In the genomic region with DNA sequence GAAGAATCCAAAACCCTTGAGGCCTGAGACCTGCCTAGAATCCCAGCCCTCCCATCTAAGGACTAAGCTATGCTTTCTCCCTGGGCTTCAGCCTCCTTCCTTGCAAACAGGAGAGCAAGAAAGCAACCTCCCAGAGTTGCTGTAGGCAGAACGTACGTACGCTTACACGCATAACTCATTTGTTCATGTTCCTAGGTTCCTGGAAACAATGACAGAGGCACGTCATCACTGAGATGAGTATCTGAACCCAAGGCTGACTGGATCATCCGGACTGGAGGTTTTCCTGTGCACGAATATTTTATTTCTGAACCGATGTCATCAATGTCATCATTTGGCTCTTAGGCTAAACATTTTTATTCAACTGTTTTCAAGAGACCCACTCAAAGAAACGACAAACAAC, we compare ENCODE assay signal across 11 mouse cellular contexts. TPM values are rescaled to one million over a fixed set of nuclear protein-coding genes. Genes with fewer than 3 reads are reported as not detected.
DNase-seq lines count a peak whose midpoint lies in the region; ATAC-seq lines count a peak whose summit lies in the region.
"Had no signal": no experiment of that assay in that cellular context is flagged by ENCODE, and none has a peak within 500 bp of the region (broad histone marks: within the 10 kb centered on the region; RNA-seq: fewer than 3 reads in every experiment).

No protein-coding gene starts in this region.

- H3K27ac ChIP-seq in hindbrain, embryonic 14.5 days, result no peak overlapping the region
- no peak overlapping the region for H3K27ac ChIP-seq in hindbrain, embryonic 12.5 days
- no peak overlapping the region for H3K27ac ChIP-seq in midbrain, embryonic 15.5 days
- H3K27ac ChIP-seq: embryonic facial prominence, embryonic 12.5 days; kidney, embryonic 15.5 days had no signal

- 78% methylated on average over 9 of the region's 9 CpGs for WGBS in hindbrain, embryonic 14.5 days
- WGBS in hindbrain, embryonic 12.5 days, result 85% methylated on average over 9 of the region's 9 CpGs
- 83% methylated on average over 9 of the region's 9 CpGs for WGBS in midbrain, embryonic 15.5 days

- H3K4me3 ChIP-seq in hindbrain, embryonic 14.5 days (replicated peaks; ENCODE audit: low read length), result no peak overlapping the region
- H3K4me3 ChIP-seq in hindbrain, embryonic 12.5 days, result no peak overlapping the region
- H3K4me3 ChIP-seq in midbrain, embryonic 15.5 days, result no peak overlapping the region
- H3K4me3 ChIP-seq: embryonic facial prominence, embryonic 12.5 days; kidney, embryonic 15.5 days had no signal

- H3K36me3 ChIP-seq in hindbrain, embryonic 14.5 days (replicated peaks; ENCODE audit: control insufficient read depth, insufficient read depth), result no peaks in the 10 kb centered on the region
- no peaks in the 10 kb centered on the region for H3K36me3 ChIP-seq in hindbrain, embryonic 12.5 days
- no peaks in the 10 kb centered on the region for H3K36me3 ChIP-seq in midbrain, embryonic 15.5 days (replicated peaks)
- H3K36me3 ChIP-seq: embryonic facial prominence, embryonic 12.5 days had no signal

- H3K4me1 ChIP-seq in hindbrain, embryonic 14.5 days (replicated peaks; ENCODE audit: control insufficient read depth, insufficient read depth, low read length), result peaks cover 40% of the 10 kb centered on the region
- H3K4me1 ChIP-seq in hindbrain, embryonic 12.5 days, result peaks cover 40% of the 10 kb centered on the region
- peaks cover 49% of the 10 kb centered on the region for H3K4me1 ChIP-seq in midbrain, embryonic 15.5 days

- no peaks in the 10 kb centered on the region for H3K9me3 ChIP-seq in hindbrain, embryonic 14.5 days (ENCODE audit: control insufficient read depth, low read length)
- H3K9me3 ChIP-seq in hindbrain, embryonic 12.5 days (replicated peaks), result no peaks in the 10 kb centered on the region
- H3K9me3 ChIP-seq in midbrain, embryonic 15.5 days, result no peaks in the 10 kb centered on the region
- H3K9me3 ChIP-seq: embryonic facial prominence, embryonic 12.5 days; kidney, embryonic 15.5 days had no signal

- H3K9ac ChIP-seq in hindbrain, embryonic 14.5 days, result 0 out of 2 replicates have a peak overlapping the region, but pooled peaks have one; percentile 29
- H3K9ac ChIP-seq in hindbrain, embryonic 12.5 days, result no peak overlapping the region
- H3K9ac ChIP-seq in midbrain, embryonic 15.5 days, result peak overlapping the region; percentile 0; the same call in 1 of the 2 replicates
- H3K9ac ChIP-seq: embryonic facial prominence, embryonic 12.5 days; kidney, embryonic 15.5 days had no signal

- DNase-seq in adrenal gland, adult 8-10 months, result peak; percentile 47
- DNase-seq in adrenal gland, postnatal 4 days (ENCODE audit: low spot score in 2 of 2), result no peak
- no peak for DNase-seq in hindbrain, embryonic 14.5 days (ENCODE audit: low spot score)
- peak; percentile 12 for DNase-seq in MN1 (ENCODE audit: low spot score)
- no peak for DNase-seq in spleen, adult 12 weeks (ENCODE audit: low spot score)
- DNase-seq in layer of hippocampus, adult 9-11 months, result no peak
- DNase-seq: cerebellum, adult 11 months had no signal

- H3K27me3 ChIP-seq in hindbrain, embryonic 14.5 days (ENCODE audit: control insufficient read depth, insufficient read depth, low read length), result no peaks in the 10 kb centered on the region
- H3K27me3 ChIP-seq in hindbrain, embryonic 12.5 days, result peaks cover 5% of the 10 kb centered on the region
- no peaks in the 10 kb centered on the region for H3K27me3 ChIP-seq in midbrain, embryonic 15.5 days (replicated peaks)
- H3K27me3 ChIP-seq: embryonic facial prominence, embryonic 12.5 days had no signal

- ATAC-seq in hindbrain, embryonic 14.5 days (ENCODE audit: low FRiP score), result no peak
- ATAC-seq in hindbrain, embryonic 12.5 days (ENCODE audit: low FRiP score), result no peak
- no peak for ATAC-seq in midbrain, embryonic 15.5 days (replicated peaks)

- H3K4me2 ChIP-seq in hindbrain, embryonic 14.5 days (replicated peaks), result peak overlapping the region; percentile 67
- H3K4me2 ChIP-seq in hindbrain, embryonic 12.5 days (replicated peaks), result no peak overlapping the region
- H3K4me2 ChIP-seq in midbrain, embryonic 15.5 days, result peak overlapping the region; percentile 10; the same call in 1 of the 2 replicates
- H3K4me2 ChIP-seq: embryonic facial prominence, embryonic 12.5 days; kidney, embryonic 15.5 days had no signal

RNA-seq across cellular contexts. Expression of a gene that starts 2.4 kb away (rescaled TPM):
- total RNA-seq in adrenal gland, adult 8-10 months (2022), result 100 to 1,000 TPM; 106 to 317 (median 154) TPM
- 10 to 100 TPM; 59.8 to 62.7 TPM for total RNA-seq in adrenal gland, postnatal 4 days (2021)
- polyA plus RNA-seq in hindbrain, embryonic 14.5 days (2014; fragmentation: Nextera tagmentation; extraction: Ambion mirVana), result 81.7 and 91.6 TPM in 2 replicates
- 54.9 and 58.5 TPM in 2 replicates for polyA plus RNA-seq in hindbrain, embryonic 12.5 days (2016; fragmentation: Nextera tagmentation; extraction: Ambion mirVana)
- polyA plus RNA-seq in midbrain, embryonic 15.5 days (2015; fragmentation: Nextera tagmentation; extraction: Ambion mirVana), result 94.6 and 97.8 TPM in 2 replicates

Comparison
In these comparisons a context has a peak if more than half of its experiments do, and no peak if none do; other contexts are left out.
1. DNase-seq: peak in adrenal gland, adult 8-10 months (single experiment) and MN1 (single experiment); none in adrenal gland, postnatal 4 days (0 of 2), hindbrain, embryonic 14.5 days (single experiment), spleen, adult 12 weeks (single experiment) and layer of hippocampus, adult 9-11 months (single experiment).